Mouse (Mus musculus) spleen, embryonic (tissue): Measurements from ENCODE around the gene Papss1.

Experiments
- CTCF ChIA-PET: fragments of 350-600 bp; sonication (Branson Sonifier 250); formaldehyde crosslinking; loops from one replicate; lab custom pipeline; 2022; lab: Charles Lee

Papss1 gene

GRCm38 (mm10) chr3:131581096-131581495 lies 16.5 kb downstream of the Papss1 start:
- CTCF ChIA-PET: no interaction called here

GRCm38 (mm10) chr3:131586818-131587217 lies 22.2 kb downstream of the Papss1 start:
- CTCF ChIA-PET: no interaction called here

GRCm38 (mm10) chr3:131587959-131588358 lies 23.4 kb downstream of the Papss1 start:
- CTCF ChIA-PET: no interaction called here

GRCm38 (mm10) chr3:131593143-131593798 lies 28.7 kb downstream of the Papss1 start:
- CTCF ChIA-PET: no interaction called here

- CTCF ChIA-PET: no interaction called here
Measured at GRCm38 (mm10) chr3:131594361-131594760, 29.8 kb downstream of the Papss1 start.

- CTCF ChIA-PET: no interaction called here
Measured at GRCm38 (mm10) chr3:131595546-131596245, 31.1 kb downstream of the Papss1 start.

GRCm38 (mm10) chr3:131600726-131601125 lies 36.2 kb downstream of the Papss1 start:
- CTCF ChIA-PET: no interaction called here

GRCm38 (mm10) chr3:131601366-131601765 lies 36.8 kb downstream of the Papss1 start:
- CTCF ChIA-PET: no interaction called here

GRCm38 (mm10) chr3:131602995-131603414 lies 38.4 kb downstream of the Papss1 start:
- CTCF ChIA-PET: no interaction called here

- CTCF ChIA-PET: no interaction called here
Measured at GRCm38 (mm10) chr3:131608112-131608511, 43.5 kb downstream of the Papss1 start.

- CTCF ChIA-PET: no interaction called here
Measured at GRCm38 (mm10) chr3:131609651-131610050, 45.1 kb downstream of the Papss1 start.

GRCm38 (mm10) chr3:131610595-131610994 lies 46.0 kb downstream of the Papss1 start:
- CTCF ChIA-PET: no interaction called here

GRCm38 (mm10) chr3:131612847-131613246 lies 48.3 kb downstream of the Papss1 start:
- CTCF ChIA-PET: no interaction called here

GRCm38 (mm10) chr3:131614056-131614455 lies 49.5 kb downstream of the Papss1 start:
- CTCF ChIA-PET: no interaction called here

GRCm38 (mm10) chr3:131618580-131619338 lies 54.2 kb downstream of the Papss1 start:
- CTCF ChIA-PET: interaction anchor here (0.5 kb wide), 1 partner anchor 464 kb away, joined by 7 read pairs; no protein-coding TSS in a partner anchor

GRCm38 (mm10) chr3:131623208-131623607 lies 58.6 kb downstream of the Papss1 start:
- CTCF ChIA-PET: no interaction called here

GRCm38 (mm10) chr3:131624063-131624462 lies 59.5 kb downstream of the Papss1 start:
- CTCF ChIA-PET: no interaction called here

- CTCF ChIA-PET: no interaction called here
Measured at GRCm38 (mm10) chr3:131627476-131627875, 62.9 kb downstream of the Papss1 start.

GRCm38 (mm10) chr3:131628265-131628664 lies 63.7 kb downstream of the Papss1 start:
- CTCF ChIA-PET: no interaction called here

GRCm38 (mm10) chr3:131628931-131629330 lies 64.4 kb downstream of the Papss1 start:
- CTCF ChIA-PET: no interaction called here

GRCm38 (mm10) chr3:131630407-131631317 lies 66.1 kb downstream of the Papss1 start:
- CTCF ChIA-PET: no interaction called here
